Mouse (Mus musculus) urinary bladder, postnatal 4 days (tissue): Measurements from ENCODE around the gene Dnmt3a.

Experiments used
- DNase-seq, 2 experiments: peaks; one replicate each; pipeline ENCODE4 v3.0.0; 2021 to 2022; ENCODE audit warnings: low spot score in 2 of 2

Dnmt3a gene

GRCm38 (mm10) chr12:3881474-3881873, 75.7 kb downstream of the Dnmt3a start:
- DNase-seq = no peak

- DNase-seq = no peak
These were observed 79.2 kb downstream of the Dnmt3a start for GRCm38 (mm10) chr12:3884892-3885493.

GRCm38 (mm10) chr12:3886601-3887000, 80.8 kb downstream of the Dnmt3a start:
- no peak for DNase-seq

GRCm38 (mm10) chr12:3887515-3888325, 81.9 kb downstream of the Dnmt3a start:
- DNase-seq = no peak

- DNase-seq = no peak
These were observed 84.2 kb downstream of the Dnmt3a start for GRCm38 (mm10) chr12:3889875-3890635.

GRCm38 (mm10) chr12:3890753-3891751, 85.2 kb downstream of the Dnmt3a start:
- DNase-seq = peak in 1 of 2 experiments; percentile 43

DNA sequence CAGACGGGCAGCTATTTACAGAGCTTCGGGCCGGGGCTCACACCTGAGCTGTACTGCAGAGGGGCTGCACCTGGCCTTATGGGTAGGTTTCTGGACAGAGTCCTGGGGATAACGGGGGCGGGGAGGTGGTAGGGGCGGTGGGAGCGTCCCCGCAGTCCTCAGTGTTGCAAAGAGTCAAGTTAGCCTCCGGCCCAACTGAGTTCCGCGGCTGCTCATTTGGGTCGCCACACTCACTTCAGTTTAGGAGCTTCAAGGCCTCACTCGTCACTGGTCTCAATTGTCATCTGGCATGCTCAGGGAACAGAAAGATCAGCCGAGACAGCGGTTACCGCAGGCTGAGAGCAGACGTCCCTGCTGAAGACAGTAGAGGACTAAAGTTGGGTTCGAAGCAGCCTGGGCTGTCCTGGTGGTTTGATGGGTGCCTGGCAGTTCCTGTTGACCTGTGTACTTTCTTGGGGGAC, 86.0 kb downstream of the Dnmt3a start:
- DNase-seq = no peak

GRCm38 (mm10) chr12:3892240-3893059, 86.6 kb downstream of the Dnmt3a start:
- DNase-seq = no peak

DNA sequence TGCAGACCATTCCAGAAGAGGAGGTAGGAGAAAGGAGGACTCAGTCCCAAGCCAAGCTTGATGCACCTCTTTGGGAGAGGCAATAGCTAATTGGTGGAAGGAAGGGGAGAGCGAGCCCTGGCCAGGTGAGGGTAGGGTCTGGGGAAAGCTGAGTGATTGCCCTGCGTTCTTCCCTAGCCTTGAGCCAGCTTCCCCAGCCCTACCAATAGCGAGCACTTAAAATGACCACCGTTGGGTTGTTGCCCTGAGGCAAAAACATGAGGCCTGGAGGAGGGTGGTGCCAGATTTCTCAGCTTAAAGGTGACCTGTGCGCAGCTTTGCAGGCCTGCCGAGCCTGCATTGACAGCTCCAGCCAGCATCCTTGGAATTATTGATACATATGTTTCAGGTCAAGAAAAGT, 87.5 kb downstream of the Dnmt3a start:
- DNase-seq = no peak

GRCm38 (mm10) chr12:3894525-3894924, 88.7 kb downstream of the Dnmt3a start:
- DNase-seq = no peak

DNA sequence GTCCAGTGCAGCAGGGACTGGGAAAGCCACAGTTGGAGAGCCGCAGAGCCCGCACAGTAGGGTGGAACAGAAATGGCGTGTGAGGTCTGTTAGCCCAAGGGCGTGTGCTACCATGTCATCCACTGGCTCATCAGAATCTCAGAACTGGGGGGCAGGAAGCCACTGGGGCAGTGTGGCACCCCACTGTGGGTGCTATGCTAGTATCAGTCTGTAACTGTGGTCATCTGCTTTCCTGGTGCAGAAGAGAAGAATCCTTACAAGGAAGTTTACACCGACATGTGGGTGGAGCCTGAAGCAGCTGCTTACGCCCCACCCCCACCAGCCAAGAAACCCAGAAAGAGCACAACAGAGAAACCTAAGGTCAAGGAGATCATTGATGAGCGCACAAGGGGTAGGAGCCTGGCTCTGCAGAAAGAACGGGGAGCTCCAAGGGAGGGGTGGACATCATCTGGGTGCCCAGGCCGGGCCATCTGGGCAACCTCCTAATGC, 91.3 kb downstream of the Dnmt3a start:
- DNase-seq = no peak

DNA sequence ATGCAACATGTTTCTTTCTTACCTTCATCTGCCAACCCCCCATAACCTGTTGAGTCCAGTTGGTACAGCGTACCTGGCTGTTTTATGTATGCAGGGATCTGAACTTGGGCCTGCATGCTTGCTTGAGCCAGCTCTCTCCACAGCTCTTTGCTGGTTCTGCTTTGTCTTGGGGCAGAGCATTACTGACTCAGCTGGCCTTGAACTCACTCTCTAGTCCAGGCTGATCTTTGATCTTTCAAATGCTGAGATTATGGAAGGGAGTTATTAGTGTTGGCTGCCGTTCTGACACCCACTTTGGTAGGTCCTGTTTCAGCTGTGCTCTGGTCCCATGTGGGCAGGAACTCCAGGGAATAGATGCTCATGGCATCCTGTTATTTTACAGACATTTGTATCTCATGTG, 93.0 kb downstream of the Dnmt3a start:
- no peak for DNase-seq

DNA sequence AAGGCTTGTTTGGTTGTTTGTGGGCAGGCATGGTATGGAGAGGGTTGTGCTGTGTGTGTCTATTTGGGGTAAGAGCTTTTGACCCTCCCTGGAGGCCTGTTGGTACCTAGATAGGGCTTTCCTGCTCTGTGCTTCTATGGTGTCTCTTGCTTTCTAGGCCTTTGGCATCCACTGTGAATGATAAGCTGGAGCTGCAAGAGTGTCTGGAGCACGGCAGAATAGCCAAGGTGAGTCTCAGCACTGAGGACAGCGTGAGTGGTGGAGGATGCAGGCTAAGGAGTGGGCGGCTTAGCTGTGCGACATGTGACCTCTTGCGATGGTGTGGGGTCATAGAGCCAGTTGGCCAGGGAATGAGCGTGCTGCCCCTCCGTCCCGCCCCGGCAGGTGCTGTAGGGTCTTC, 99.6 kb downstream of the Dnmt3a start:
- no peak for DNase-seq

DNA sequence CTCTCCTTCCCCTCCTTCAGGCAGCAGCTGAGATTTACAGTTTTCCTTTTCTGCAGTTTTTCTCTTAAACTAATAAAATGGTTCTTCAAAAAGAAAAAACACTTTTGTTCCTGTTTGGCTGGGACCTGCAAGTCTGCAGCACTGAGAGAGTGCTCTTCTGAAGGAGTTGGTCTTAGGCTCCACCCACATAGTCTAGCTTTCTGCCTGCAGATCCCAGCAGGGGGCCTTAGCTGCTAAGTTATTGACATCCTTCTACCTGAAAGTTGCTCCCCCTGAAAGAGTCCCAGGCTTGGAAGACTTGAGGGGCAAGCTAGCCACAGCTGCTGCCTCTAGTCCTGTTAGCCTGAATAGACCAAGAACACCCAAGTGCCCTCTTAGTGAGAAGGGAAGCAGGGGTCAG, 100.5 kb downstream of the Dnmt3a start:
- DNase-seq = no peak

- no peak for DNase-seq
These were observed 101.2 kb downstream of the Dnmt3a start for GRCm38 (mm10) chr12:3907008-3907407.

DNA sequence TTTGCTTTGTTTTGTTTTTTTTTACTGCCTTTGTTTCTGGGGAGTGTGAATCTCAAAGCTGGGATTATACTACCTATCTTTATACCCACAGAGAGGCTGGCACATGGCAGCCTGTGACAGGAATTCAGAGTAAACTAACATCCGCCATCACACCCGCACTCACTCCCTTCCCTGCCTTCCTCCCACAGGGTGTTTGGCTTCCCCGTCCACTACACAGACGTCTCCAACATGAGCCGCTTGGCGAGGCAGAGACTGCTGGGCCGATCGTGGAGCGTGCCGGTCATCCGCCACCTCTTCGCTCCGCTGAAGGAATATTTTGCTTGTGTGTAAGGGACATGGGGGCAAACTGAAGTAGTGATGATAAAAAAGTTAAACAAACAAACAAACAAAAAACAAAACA, 101.6 kb downstream of the Dnmt3a start:
- DNase-seq = no peak

GRCm38 (mm10) chr12:3910466-3911093, 104.8 kb downstream of the Dnmt3a start:
- no peak for DNase-seq

GRCm38 (mm10) chr12:3911831-3912348, 106.1 kb downstream of the Dnmt3a start:
- DNase-seq = no peak

DNA sequence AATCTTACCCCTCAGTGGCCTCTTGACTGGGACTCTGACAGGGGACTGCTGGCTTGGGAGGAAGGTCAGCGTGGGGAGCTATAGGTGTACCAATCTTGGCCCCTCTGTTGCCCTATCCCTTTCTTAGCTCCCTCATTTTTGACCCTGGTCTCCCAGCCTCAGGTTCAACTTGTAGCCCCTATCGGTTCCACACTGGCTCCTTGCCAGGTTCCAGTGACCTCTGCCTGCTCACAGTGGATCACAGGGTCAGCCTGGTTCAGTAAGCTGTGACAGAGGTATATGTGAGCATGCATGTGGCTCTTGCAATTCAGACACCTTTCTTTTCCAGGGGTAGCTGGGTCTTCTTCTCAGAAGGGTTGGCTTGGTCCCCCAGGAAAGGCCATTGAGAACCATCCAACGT, 110.0 kb downstream of the Dnmt3a start:
- DNase-seq = no peak
